Mouse (Mus musculus) right cerebral cortex, postnatal 25 days (tissue): ENCODE measurements at regions not wholly inside any gene's neighbourhood (a gene's known extent, or its start where the extent isn't known, plus 50 kb on each side); places are given as distances from the start of the nearest gene placed in this dataset.
"Not testable (repeated sequence)": the region's sequence is repeated elsewhere in the genome, so short reads cannot be mapped to it uniquely, and the experiment has no call there.

Experiments
- DNase-seq: peaks from one replicate; pipeline ENCODE4 v3.0.0; 2022

- no peak for DNase-seq
These were observed 320.4 kb upstream of the Nr5a2 start for GRCm38 (mm10) chr1:137280391-137281386.

DNA sequence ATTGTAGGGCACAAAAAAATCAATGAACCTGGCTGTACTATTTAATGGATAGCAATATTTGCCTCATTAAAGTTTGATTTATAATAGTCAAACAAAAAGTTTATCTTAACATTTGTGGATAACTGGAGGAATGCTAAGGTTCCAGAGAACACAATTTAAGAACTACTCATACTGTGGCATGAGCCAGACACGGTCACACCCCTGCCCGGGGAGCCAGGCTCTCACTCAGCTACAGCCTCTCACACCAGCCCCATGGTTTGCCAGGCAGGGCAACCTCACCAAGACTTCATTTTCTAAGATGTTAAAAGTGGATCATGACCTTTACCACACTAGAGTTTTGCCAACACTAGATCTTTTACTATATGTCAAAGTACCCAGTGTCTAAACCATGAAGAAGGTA lies 319.7 kb upstream of the Nr5a2 start:
- no peak for DNase-seq

GRCm38 (mm10) chr1:137270659-137271612 lies 310.7 kb upstream of the Nr5a2 start:
- no peak for DNase-seq

GRCm38 (mm10) chr1:137262806-137263370 lies 302.6 kb upstream of the Nr5a2 start:
- no peak for DNase-seq

GRCm38 (mm10) chr1:137262121-137262525 lies 301.9 kb upstream of the Nr5a2 start:
- DNase-seq: no peak

GRCm38 (mm10) chr1:137256294-137256693 lies 296.0 kb upstream of the Nr5a2 start:
- DNase-seq: no peak

- DNase-seq: no peak
These were observed 294.8 kb upstream of the Nr5a2 start for GRCm38 (mm10) chr1:137255041-137255440.

DNA sequence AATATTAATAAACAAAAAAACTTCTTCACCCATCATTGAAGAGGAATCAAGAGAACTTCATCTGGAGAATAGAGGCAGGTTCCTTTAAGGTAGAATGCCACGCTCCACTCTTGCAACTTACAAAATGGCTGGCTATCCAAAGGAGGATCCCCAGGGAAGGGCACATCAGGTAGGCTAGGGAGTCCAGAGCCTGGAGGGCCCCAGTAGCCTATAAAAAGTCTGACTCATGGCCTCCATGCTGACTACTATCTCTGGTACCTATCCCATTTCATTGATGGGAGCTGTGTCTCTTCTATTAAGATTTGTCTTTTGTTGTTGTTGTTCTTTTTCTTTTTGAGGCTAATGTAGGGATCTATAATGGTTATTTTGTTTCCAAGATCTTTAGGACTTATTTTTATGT lies 294.4 kb upstream of the Nr5a2 start:
- no peak for DNase-seq

DNA sequence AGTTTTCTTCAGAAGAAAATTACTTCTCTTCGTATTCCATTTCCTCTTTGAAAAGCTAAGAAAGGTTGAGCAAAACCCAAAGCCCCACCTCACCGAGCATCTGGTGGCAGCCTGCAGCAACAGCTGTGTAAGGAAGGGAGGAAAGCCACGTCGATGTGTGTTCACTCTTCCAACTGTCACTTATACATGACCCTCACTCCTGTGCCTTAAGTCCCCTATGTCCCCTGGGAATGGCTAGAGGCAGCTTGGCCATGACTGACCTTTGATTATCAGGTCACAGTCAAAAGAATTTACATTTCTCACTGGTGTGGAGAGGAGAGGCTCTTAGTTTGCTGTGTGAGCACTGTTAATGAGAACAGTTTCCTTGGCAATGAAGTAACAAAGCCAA lies 266.8 kb upstream of the Nr5a2 start:
- DNase-seq: no peak

GRCm38 (mm10) chr1:137226479-137227097 lies 266.3 kb upstream of the Nr5a2 start:
- DNase-seq: no peak

- peak; percentile 23 for DNase-seq
These were observed 265.2 kb upstream of the Nr5a2 start for GRCm38 (mm10) chr1:137225418-137225817.

GRCm38 (mm10) chr1:137223052-137223451 lies 262.8 kb upstream of the Nr5a2 start:
- no peak for DNase-seq

- DNase-seq: no peak
These were observed 261.1 kb upstream of the Nr5a2 start for GRCm38 (mm10) chr1:137221087-137222057.

DNA sequence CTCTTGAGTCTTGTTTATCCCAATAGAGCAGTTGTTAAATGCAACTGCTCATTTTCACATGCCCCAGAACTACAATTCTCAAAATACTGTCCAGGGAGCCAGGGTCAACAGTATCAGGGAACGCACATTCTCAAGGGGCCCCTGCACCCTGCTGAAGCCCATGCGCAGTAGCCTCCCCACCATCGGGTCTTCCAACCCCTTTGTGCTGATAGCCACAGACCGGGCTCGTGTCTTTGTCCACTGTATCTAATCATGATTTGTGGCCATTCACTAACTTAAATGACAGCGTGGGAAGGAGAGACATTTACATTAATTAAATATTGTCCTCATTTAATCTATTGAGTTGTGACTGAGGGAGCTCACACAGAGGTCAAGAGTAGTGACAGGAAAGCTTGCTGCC lies 260.0 kb upstream of the Nr5a2 start:
- no peak for DNase-seq

- DNase-seq: no peak
These were observed 258.4 kb upstream of the Nr5a2 start for GRCm38 (mm10) chr1:137218611-137219010.

- no peak for DNase-seq
These were observed 257.8 kb upstream of the Nr5a2 start for GRCm38 (mm10) chr1:137218096-137218495.

- DNase-seq: no peak
These were observed 257.0 kb upstream of the Nr5a2 start for GRCm38 (mm10) chr1:137217206-137217605.

GRCm38 (mm10) chr1:137214328-137214727 lies 254.1 kb upstream of the Nr5a2 start:
- not testable (repeated sequence) for DNase-seq

- DNase-seq: no peak
These were observed 253.5 kb upstream of the Nr5a2 start for GRCm38 (mm10) chr1:137213717-137214116.

- no peak for DNase-seq
These were observed 252.6 kb upstream of the Nr5a2 start for GRCm38 (mm10) chr1:137212856-137213255.

DNA sequence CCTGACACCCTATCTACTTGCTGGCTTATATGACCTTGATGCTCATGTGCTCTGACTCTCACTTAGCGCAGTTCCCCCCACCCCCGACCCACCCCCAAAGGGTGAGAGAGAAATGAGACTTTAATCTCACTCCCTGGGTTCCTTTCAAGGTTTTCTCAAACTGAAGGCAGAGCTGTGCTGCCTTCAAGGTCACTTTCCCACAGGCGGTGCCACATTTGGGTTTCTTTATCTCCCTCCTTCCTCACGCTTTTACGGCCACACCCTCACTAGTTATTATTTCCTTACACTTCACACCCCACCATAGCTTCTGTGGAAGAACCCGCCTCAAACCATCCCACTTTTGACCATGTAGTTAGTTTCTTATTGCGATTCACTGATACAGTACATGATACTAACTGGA lies 244.1 kb upstream of the Nr5a2 start:
- DNase-seq: no peak
